ENCODE assay signal across 8 mouse cellular contexts in the genomic region with DNA sequence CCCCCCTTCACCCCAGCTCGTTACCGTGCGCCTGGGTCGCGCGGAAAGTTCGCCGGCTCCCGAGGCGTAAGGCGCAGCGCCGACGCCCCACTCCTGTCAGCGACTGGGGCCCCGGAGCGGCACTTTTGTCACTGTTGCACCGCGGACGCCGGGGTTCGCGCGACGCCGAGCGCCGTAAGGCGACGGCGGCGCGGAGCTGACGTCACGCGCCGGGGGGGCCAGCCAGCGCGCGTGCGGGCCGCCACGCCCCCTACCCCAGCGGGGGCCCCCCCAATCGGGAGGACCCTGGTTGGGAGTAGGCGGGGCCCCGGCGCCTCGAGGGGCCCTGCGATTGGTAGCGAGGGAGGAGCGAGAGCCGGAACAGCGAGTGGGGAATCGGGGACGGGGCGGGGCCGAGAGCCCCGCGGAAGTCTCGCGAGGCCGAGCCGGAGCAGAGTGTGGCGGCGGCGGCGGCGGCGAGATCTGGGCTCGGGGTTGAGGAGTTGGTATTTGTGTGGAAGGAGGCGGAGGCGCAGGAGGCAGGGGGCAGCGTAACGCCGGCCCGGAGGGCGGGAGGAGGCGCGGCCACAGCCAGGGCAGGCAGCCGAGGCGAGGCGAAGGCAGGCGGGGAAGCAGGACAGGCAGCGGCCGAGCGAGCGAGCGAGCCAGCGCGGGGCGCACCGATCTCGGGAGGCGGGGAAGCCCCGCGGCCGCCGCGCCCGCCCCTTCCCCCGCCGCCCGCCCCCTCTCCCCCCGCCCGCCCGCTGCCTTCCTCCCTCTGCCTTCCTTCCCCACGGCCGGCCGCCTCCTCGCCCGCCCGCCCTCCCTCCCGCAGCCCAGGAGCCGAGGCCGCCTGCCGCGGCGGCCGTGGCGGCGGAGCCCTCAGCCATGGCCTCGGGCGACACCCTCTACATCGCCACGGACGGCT. TPM values are rescaled to one million over a fixed set of nuclear protein-coding genes. Genes with fewer than 3 reads are reported as not detected.
DNase-seq lines count a peak whose midpoint lies in the region; ATAC-seq and TF ChIP-seq lines count a peak whose summit lies in the region.

A gene (plus strand): TSS at position 428 of the 907 bp plus-strand sequence.

- H3K36me3 ChIP-seq in C2C12 (ENCODE audit: control insufficient read depth, insufficient read depth) = peaks cover 12% of the 10 kb centered on the region
- H3K36me3 ChIP-seq in erythroblast, embryonic 14.5 days (ENCODE audit: control insufficient read depth) = peaks cover 34% of the 10 kb centered on the region
- no peaks in the 10 kb centered on the region for H3K36me3 ChIP-seq in heart, embryonic 11.5 days (ENCODE audit: control insufficient read depth, insufficient read depth, low read length)
- H3K36me3 ChIP-seq in kidney, embryonic 16.5 days (ENCODE audit: insufficient read depth, low read length) = no peaks in the 10 kb centered on the region
- no peaks in the 10 kb centered on the region for H3K36me3 ChIP-seq in liver, adult 2 months (ENCODE audit: control insufficient read depth, insufficient read depth, low read length)
- H3K36me3 ChIP-seq in myocyte (ENCODE audit: control insufficient read depth, insufficient read depth) = no peaks in the 10 kb centered on the region
- H3K36me3 ChIP-seq in splenic B cell, adult 2 months (ENCODE audit: control insufficient read depth, insufficient read depth, low read length, poor library complexity, severe bottlenecking) = no peaks in the 10 kb centered on the region

- no peaks in the 10 kb centered on the region for H3K27me3 ChIP-seq in C2C12 (ENCODE audit: control insufficient read depth, insufficient read depth, insufficient read length)
- no peaks in the 10 kb centered on the region for H3K27me3 ChIP-seq in erythroblast, embryonic 14.5 days (ENCODE audit: control insufficient read depth)
- no peaks in the 10 kb centered on the region for H3K27me3 ChIP-seq in heart, embryonic 11.5 days (ENCODE audit: control insufficient read depth, insufficient read depth, low read length)
- no peaks in the 10 kb centered on the region for H3K27me3 ChIP-seq in kidney, embryonic 16.5 days (ENCODE audit: insufficient read depth, low read length)
- H3K27me3 ChIP-seq in liver, adult 2 months (ENCODE audit: control insufficient read depth, insufficient read depth, low read length) = no peaks in the 10 kb centered on the region
- H3K27me3 ChIP-seq in myocyte (ENCODE audit: control insufficient read depth, insufficient read depth, insufficient read length) = no peaks in the 10 kb centered on the region
- no peaks in the 10 kb centered on the region for H3K27me3 ChIP-seq in splenic B cell, adult 2 months (ENCODE audit: control insufficient read depth, insufficient read depth, low read length, poor library complexity, severe bottlenecking)

- H3ac ChIP-seq in C2C12 (ENCODE audit: control insufficient read depth, insufficient read length, low read depth) (peak within 1 kb of the TSS; percentile 99), myocyte (ENCODE audit: control insufficient read depth, insufficient read length) (peak within 1 kb of the TSS; percentile 95)

- H3K79me3 ChIP-seq in C2C12 (ENCODE audit: low read depth) = peaks cover 82% of the 10 kb centered on the region

- peak within 1 kb of the TSS; percentile 76 for H3K4me2 ChIP-seq in heart, embryonic 11.5 days
- peak within 1 kb of the TSS; percentile 56 for H3K4me2 ChIP-seq in kidney, embryonic 16.5 days (replicated peaks; ENCODE audit: low read depth, low read length)
- peak within 1 kb of the TSS; percentile 66 for H3K4me2 ChIP-seq in myocyte (ENCODE audit: low read depth)

- peak within 1 kb of the TSS; percentile 97 for H3K9ac ChIP-seq in heart, embryonic 11.5 days (ENCODE audit: low read depth, low read length)
- peak within 1 kb of the TSS; percentile 96 for H3K9ac ChIP-seq in kidney, embryonic 16.5 days (replicated peaks; ENCODE audit: low read length)
- peak within 1 kb of the TSS; percentile 100 for H3K9ac ChIP-seq in liver, adult 2 months (ENCODE audit: low read depth, low read length)

- ATAC-seq in heart, embryonic 11.5 days (replicated peaks; ENCODE audit: insufficient number of reproducible peaks, low FRiP score, low TSS enrichment) = peak; percentile 95
- peak; percentile 96 for ATAC-seq in kidney, embryonic 16.5 days (ENCODE audit: low FRiP score, low TSS enrichment)

- under 1% methylated on average over 75 of the region's 127 CpGs for WGBS in heart, embryonic 11.5 days (ENCODE audit: insufficient replicate concordance)
- under 1% methylated on average over 80 of the region's 127 CpGs for WGBS in kidney, embryonic 16.5 days
- WGBS in liver, adult 2 months = under 1% methylated on average over 92 of the region's 127 CpGs

- peak within 1 kb of the TSS; percentile 99 for H3K27ac ChIP-seq in heart, embryonic 11.5 days (ENCODE audit: low read depth, low read length)
- H3K27ac ChIP-seq in kidney, embryonic 16.5 days (ENCODE audit: low read length) = peak within 1 kb of the TSS; percentile 99
- H3K27ac ChIP-seq in liver, adult 2 months (replicated peaks; ENCODE audit: insufficient read depth, low read depth, low read length) = peak within 1 kb of the TSS; percentile 100

- peak; percentile 87 for TF ChIP-seq POLR2A in brain, embryonic 14.5 days (IDR thresholded peaks at IDR 0.05; ENCODE audit: borderline replicate concordance, extremely low read depth, insufficient read depth, insufficient read length, poor library complexity, severe bottlenecking)
- peak; percentile 88 for TF ChIP-seq POLR2A in liver, adult 2 months (IDR thresholded peaks at IDR 0.05; ENCODE audit: extremely low read depth, insufficient read depth, low read length)
- peak; percentile 92 for TF ChIP-seq POLR2A in myocyte (IDR thresholded peaks at IDR 0.05; ENCODE audit: insufficient read length, low read depth)

- TF ChIP-seq CTCF in C2C12 (IDR thresholded peaks at IDR 0.05; ENCODE audit: control insufficient read depth, insufficient read depth, insufficient read length) = no peak
- TF ChIP-seq CTCF in brain, embryonic 14.5 days (IDR thresholded peaks at IDR 0.05; ENCODE audit: borderline replicate concordance, extremely low read depth, insufficient read depth, insufficient read length) = no peak
- no peak for TF ChIP-seq CTCF in liver, adult 2 months (IDR thresholded peaks at IDR 0.05; ENCODE audit: low read depth, low read length)

- H3K4me1 ChIP-seq in erythroblast, embryonic 14.5 days (ENCODE audit: control insufficient read depth) = peaks cover 65% of the 10 kb centered on the region
- H3K4me1 ChIP-seq in heart, embryonic 11.5 days (ENCODE audit: control insufficient read depth, insufficient read depth, low read length) = peaks cover 15% of the 10 kb centered on the region
- H3K4me1 ChIP-seq in kidney, embryonic 16.5 days (ENCODE audit: insufficient read depth, low read length) = peaks cover 28% of the 10 kb centered on the region
- H3K4me1 ChIP-seq in liver, adult 2 months (ENCODE audit: control insufficient read depth, insufficient read depth, low read length) = peaks cover 13% of the 10 kb centered on the region; the same call in 1 of the 2 replicates

- DNase-seq in brain, embryonic 14.5 days (ENCODE audit: low read depth) = peak; percentile 99
- DNase-seq in liver, adult 2 months (ENCODE audit: extremely low read depth, low read depth, low spot score) = peak; percentile 82
- peak; percentile 99 for DNase-seq in splenic B cell, adult 2 months (ENCODE audit: low read depth, low spot score)

- no peaks in the 10 kb centered on the region for H3K9me3 ChIP-seq in erythroblast, embryonic 14.5 days (ENCODE audit: control insufficient read depth, low read length)
- no peaks in the 10 kb centered on the region for H3K9me3 ChIP-seq in heart, embryonic 11.5 days (replicated peaks; ENCODE audit: control insufficient read depth, low read length)
- H3K9me3 ChIP-seq in kidney, embryonic 16.5 days (ENCODE audit: low read length) = no peaks in the 10 kb centered on the region

- H3K79me2 ChIP-seq in C2C12 (ENCODE audit: control insufficient read depth, insufficient read depth) = peaks cover 93% of the 10 kb centered on the region
- H3K79me2 ChIP-seq in liver, adult 2 months (ENCODE audit: control insufficient read depth, insufficient read depth, low read length) = peaks cover 16% of the 10 kb centered on the region
- peaks cover 81% of the 10 kb centered on the region for H3K79me2 ChIP-seq in myocyte (ENCODE audit: control insufficient read depth, insufficient read depth)

- H3K4me3 ChIP-seq in C2C12 (ENCODE audit: insufficient read depth, poor library complexity, severe bottlenecking) (peak within 1 kb of the TSS; percentile 98), myocyte (peak within 1 kb of the TSS; percentile 53)
- peak within 1 kb of the TSS; percentile 99 for H3K4me3 ChIP-seq in erythroblast, embryonic 14.5 days (replicated peaks)
- peak within 1 kb of the TSS; percentile 100 for H3K4me3 ChIP-seq in heart, embryonic 11.5 days (ENCODE audit: low read depth, low read length)
- H3K4me3 ChIP-seq in kidney, embryonic 16.5 days (ENCODE audit: low read length) = peak within 1 kb of the TSS; percentile 100
- H3K4me3 ChIP-seq in liver, adult 2 months (ENCODE audit: insufficient read depth, low read depth, low read length) = peak within 1 kb of the TSS; percentile 98

TF ChIP-seq in C2C12, 6 proteins besides CTCF, POLR2A, EP300 and RAD21:
- TF ChIP-seq FOSL1 (IDR thresholded peaks at IDR 0.05; ENCODE audit: insufficient read depth, low read length, poor library complexity, severe bottlenecking) = no peak
- peak; percentile 8 for TF ChIP-seq MAX (IDR thresholded peaks at IDR 0.05)
- no peak for TF ChIP-seq CEBPB (IDR thresholded peaks at IDR 0.05; ENCODE audit: low read depth)
- TF ChIP-seq MYOD1 (IDR thresholded peaks at IDR 0.05; ENCODE audit: control insufficient read depth, insufficient read length, low read depth) = no peak

TF ChIP-seq in myocyte, 11 proteins besides CTCF, POLR2A, EP300 and RAD21:
- TF ChIP-seq POLR2AphosphoS2 (IDR thresholded peaks at IDR 0.05; ENCODE audit: insufficient read length, low read depth) (peak; percentile 78), E2F4 (IDR thresholded peaks at IDR 0.05; ENCODE audit: insufficient read depth) (peak; percentile 22), MYOG (IDR thresholded peaks at IDR 0.05; ENCODE audit: control insufficient read depth in 1 of 3, insufficient read depth in 1 of 3, insufficient read length in 2 of 3, low read depth in 2 of 3) (no peak)

RNA-seq across cellular contexts. Expression of the gene that starts here (rescaled TPM):
- polyA plus RNA-seq in C2C12 (2012; fragmentation: generic; extraction: Trizol) (13.9 TPM), myocyte (2012; fragmentation: generic; extraction: Trizol) (15.3 TPM)
- 26.5 and 33.6 TPM in 2 replicates for polyA plus RNA-seq in brain, embryonic 14.5 days (2012; rRNA removed)
- 3.0 and 3.3 TPM in 2 replicates for polyA plus RNA-seq in erythroblast, embryonic 14.5 days (2012)
- polyA plus RNA-seq in heart, embryonic 11.5 days (2014; fragmentation: Nextera tagmentation; extraction: Ambion mirVana) = 13.0 and 14.2 TPM in 2 replicates
- 15.9 and 16.9 TPM in 2 replicates for polyA plus RNA-seq in kidney, embryonic 16.5 days (2015; fragmentation: Nextera tagmentation; extraction: Ambion mirVana)
- total RNA-seq in liver, adult 2 months (2014; rRNA removed) = 19.6 and 24.8 TPM in 2 replicates
- 10.3 and 11.6 TPM in 2 replicates for polyA plus RNA-seq in liver, adult 2 months (2012; rRNA removed)

Comparison
In these comparisons a context has a peak if more than half of its experiments do, and no peak if none do; other contexts are left out.
1. Peak in every context shown above with its lines: DNase-seq, ATAC-seq, H3K4me3 ChIP-seq and H3K27ac ChIP-seq.